ENCODE assay signal across 1 mouse cellular context in genomic region chr17:66107466-66107865, GRCm38 (mm10).
TF ChIP-seq lines count a peak whose summit lies in the region.

No protein-coding gene starts in this region.

TF ChIP-seq in myocyte, 11 proteins besides CTCF, POLR2A, EP300 and RAD21 (continued from another document):
- TF ChIP-seq CEBPB (IDR thresholded peaks at IDR 0.05; ENCODE audit: insufficient read depth, poor library complexity, severe bottlenecking) = no peak
- TF ChIP-seq TCF3 (IDR thresholded peaks at IDR 0.05; ENCODE audit: insufficient read length, low read depth) = no peak
